Mouse (Mus musculus) forebrain, embryonic 16.5 days (tissue): Measurements from ENCODE around the gene Uimc1. TPM values are rescaled to one million over a fixed set of nuclear protein-coding genes. Genes with fewer than 3 reads are reported as not detected.
"Not testable (repeated sequence)": the region's sequence is repeated elsewhere in the genome, so short reads cannot be mapped to it uniquely, and the experiment has no call there.

Experiments used
- ATAC-seq: fragments of 200-750 bp; cut with Nextera tagmentation; 2 replicates; pipeline ENCODE4 v1.8.0; 2017; ENCODE audit warnings: mild to moderate bottlenecking, moderate library complexity
- H3K27ac ChIP-seq: fragments of 300-500 bp; sonication (generic); 2 replicates; pipeline ENCODE4 v1.5.1; 2014; ENCODE audit warnings: low read length, control low read depth
- H3K27me3 ChIP-seq: fragments of 300-500 bp; sonication (generic); replicated peaks from 2 replicates; pipeline ENCODE4 v1.6.1; 2014; ENCODE audit warnings: low read length; ENCODE audit not compliant: control insufficient read depth, insufficient read depth
- H3K36me3 ChIP-seq: fragments of 300-500 bp; sonication (generic); 2 replicates; pipeline ENCODE4 v1.6.1; 2014; ENCODE audit not compliant: control insufficient read depth, insufficient read depth
- H3K4me1 ChIP-seq: fragments of 300-500 bp; sonication (generic); replicated peaks from 2 replicates; pipeline ENCODE4 v1.6.1; 2014; ENCODE audit warnings: low read length; ENCODE audit not compliant: control insufficient read depth, insufficient read depth
- H3K4me2 ChIP-seq: fragments of 300-500 bp; sonication (generic); 2 replicates; pipeline ENCODE4 v1.6.1; 2014; ENCODE audit warnings: mild to moderate bottlenecking, low read length, control low read depth
- H3K4me3 ChIP-seq: fragments of 300-500 bp; sonication (generic); replicated peaks from 2 replicates; pipeline ENCODE4 v1.5.1; 2014; ENCODE audit warnings: mild to moderate bottlenecking, low read length, control low read depth
- H3K9ac ChIP-seq: fragments of 300-500 bp; sonication (generic); replicated peaks from 2 replicates; pipeline ENCODE4 v1.6.1; 2014; ENCODE audit warnings: low read depth, low read length, control low read depth
- H3K9me3 ChIP-seq: fragments of 300-500 bp; sonication (generic); 2 replicates; pipeline ENCODE4 v1.6.1; 2016; ENCODE audit warnings: low read length; ENCODE audit not compliant: control insufficient read depth
- whole genome bisulfite sequencing: fragments of 180-500 bp; shearing (Covaris S2); extraction: QIAGEN DNeasy Blood & Tissue Kit; methylation state at CpG from one replicate; pipeline ENCODE4 v1.1.7; 2014; 5-methylcytosine and 5-hydroxymethylcytosine counted together
- polyA plus RNA-seq: library from polyadenylated mRNA; unstranded; fragments of >200 nt; fragmentation: Nextera tagmentation; extraction: Ambion mirVana; gene quantifications from 2 replicates; pipeline ENCODE4 v1.2.1, GENCODE M21; 2015

Gene Uimc1
- polyA plus RNA-seq, 1 experiment from 2014 or later = 25.7 TPM

DNA sequence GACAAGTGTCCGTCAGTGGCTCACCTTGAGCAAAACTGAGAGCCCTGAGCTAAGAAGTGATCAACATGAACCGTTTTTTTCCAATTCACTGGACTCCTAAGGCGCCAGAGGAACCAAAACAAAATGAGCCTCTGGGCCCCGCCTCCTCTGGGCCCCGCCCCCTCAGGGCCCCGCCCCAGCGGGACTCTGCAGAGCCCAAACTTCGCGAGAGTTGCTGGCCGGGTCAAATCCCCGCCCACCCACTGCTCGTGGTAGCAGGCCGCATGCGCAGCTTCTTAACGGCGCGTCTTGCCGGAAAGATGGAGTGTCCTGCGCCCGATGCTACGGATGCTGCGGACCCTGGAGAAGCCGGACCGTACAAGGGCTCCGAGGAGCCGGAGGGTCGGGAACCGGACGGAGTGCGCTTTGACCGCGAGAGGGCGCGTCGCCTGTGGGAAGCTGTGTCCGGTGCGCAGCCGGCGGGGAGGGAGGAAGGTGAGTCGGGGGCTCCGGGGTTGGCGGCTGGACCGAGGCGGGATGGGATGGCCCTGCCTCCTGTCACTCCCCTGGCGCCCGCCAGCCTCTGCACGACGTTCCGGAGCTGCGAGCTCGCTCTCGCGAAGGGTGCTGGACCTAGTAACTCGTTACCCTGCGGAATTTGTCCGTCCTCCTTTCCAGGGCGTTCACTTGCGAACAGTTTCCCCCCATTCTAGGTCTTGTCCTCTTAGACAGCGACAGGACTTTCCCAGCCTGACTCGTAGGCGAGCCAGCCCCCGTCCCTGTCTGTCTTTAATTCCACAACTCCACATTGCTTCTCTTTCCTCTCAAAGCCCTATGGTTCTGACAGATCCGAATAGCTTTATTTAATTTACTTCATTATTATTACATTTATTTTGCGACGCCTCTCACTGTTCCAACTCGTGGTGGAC, 5.2 kb upstream of the Uimc1 start, which contains the start of gene Zfp346:
Gene Zfp346 (plus strand): TSS at position 267 of the 908 bp plus-strand sequence.
- Histone ChIP-seq H3K9ac (peak within 1 kb of the TSS; percentile 94), H3K4me2 (peak within 1 kb of the TSS; percentile 84), H3K4me3 (peak within 1 kb of the TSS; percentile 92), H3K4me1 (peaks cover 14% of the 10 kb centered on the region), H3K9me3 (no peaks in the 10 kb centered on the region), H3K27ac (peak within 1 kb of the TSS; percentile 79), H3K27me3 (no peaks in the 10 kb centered on the region), H3K36me3 (peaks cover 2% of the 10 kb centered on the region; the same call in 1 of the 2 replicates)
- peak; percentile 93 for ATAC-seq
- under 1% methylated on average over 66 of the region's 66 CpGs for WGBS

DNA sequence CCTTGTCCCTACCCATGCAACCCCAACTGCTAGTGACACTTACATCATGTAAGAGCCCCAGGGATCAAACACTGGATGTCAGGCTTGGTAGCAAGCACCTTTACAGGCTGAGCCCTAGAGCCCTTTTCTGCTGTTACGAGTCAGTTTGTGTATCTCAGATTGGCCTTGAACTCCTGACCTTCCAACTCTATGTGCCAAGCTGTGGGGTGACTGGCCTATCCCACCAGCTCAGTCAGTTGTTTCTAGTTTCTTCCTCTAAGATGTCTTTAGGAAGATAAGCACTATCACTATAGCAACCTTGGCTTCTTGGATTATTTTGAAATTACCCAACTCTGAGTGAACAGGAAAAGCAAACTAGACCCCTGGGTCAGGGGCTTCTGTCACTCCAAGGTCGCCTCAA, 3.3 kb upstream of the Uimc1 start:
- H3K4me1 ChIP-seq = peaks cover 21% of the 10 kb centered on the region
- no peak overlapping the region for H3K4me2 ChIP-seq
- H3K9ac ChIP-seq = no peak overlapping the region
- no peaks in the 10 kb centered on the region for H3K27me3 ChIP-seq
- 66% methylated on average over 2 of the region's 2 CpGs for WGBS
- no peak for ATAC-seq
- no peak overlapping the region for H3K27ac ChIP-seq
- no peak overlapping the region for H3K4me3 ChIP-seq
- peaks cover 2% of the 10 kb centered on the region; the same call in 1 of the 2 replicates for H3K36me3 ChIP-seq
- H3K9me3 ChIP-seq = no peaks in the 10 kb centered on the region

DNA sequence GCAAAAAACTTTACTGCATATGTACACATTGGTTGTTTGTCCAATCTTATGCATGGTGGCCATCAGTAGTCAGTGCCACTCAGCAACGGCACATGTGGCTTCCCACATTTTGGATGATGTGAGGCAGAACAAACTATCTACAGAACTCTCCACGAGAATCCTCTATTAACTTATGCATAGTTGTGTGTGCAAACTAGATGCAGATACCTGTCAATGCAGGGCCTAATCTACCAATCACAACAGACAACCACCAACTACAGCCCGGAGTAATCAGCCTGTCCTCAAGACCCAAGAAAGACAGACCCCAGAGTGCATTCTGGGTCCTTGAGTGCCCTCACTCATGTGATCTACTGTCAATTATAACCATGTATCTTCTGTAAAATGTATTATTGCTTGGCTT, 2.3 kb upstream of the Uimc1 start:
- Histone ChIP-seq H3K9me3 (no peaks in the 10 kb centered on the region), H3K4me1 (peaks cover 21% of the 10 kb centered on the region), H3K4me3 (no peak overlapping the region), H3K4me2 (no peak overlapping the region), H3K27me3 (no peaks in the 10 kb centered on the region), H3K27ac (no peak overlapping the region), H3K9ac (no peak overlapping the region), H3K36me3 (no peaks in the 10 kb centered on the region)
- ATAC-seq = no peak
- 93% methylated on average over 3 of the region's 3 CpGs for WGBS

DNA sequence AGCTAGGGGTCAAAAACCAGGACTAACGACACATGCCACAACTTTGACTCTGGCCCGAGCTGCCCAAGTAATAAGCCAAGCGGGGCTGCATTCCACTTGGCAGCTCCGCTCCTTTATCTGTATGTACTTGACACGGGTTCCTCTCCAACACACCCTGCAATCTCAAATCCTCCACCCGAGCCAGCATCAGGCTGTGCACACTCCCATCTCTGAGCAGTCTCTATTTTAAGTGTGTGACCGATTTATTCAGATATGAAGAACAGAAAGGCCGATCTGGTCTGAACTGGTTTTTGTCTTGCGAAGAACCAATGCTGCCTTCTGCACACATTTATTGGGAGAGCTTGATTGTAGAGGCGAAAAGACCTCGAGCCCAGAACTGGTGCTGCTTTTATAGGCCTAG, 1.5 kb upstream of the Uimc1 start:
- Histone ChIP-seq H3K9me3 (no peaks in the 10 kb centered on the region), H3K27ac (no peak overlapping the region), H3K27me3 (no peaks in the 10 kb centered on the region), H3K36me3 (no peaks in the 10 kb centered on the region), H3K4me2 (no peak overlapping the region), H3K4me1 (peaks cover 15% of the 10 kb centered on the region), H3K4me3 (no peak overlapping the region), H3K9ac (no peak overlapping the region)
- WGBS = 90% methylated on average over 11 of the region's 11 CpGs
- no peak for ATAC-seq

DNA sequence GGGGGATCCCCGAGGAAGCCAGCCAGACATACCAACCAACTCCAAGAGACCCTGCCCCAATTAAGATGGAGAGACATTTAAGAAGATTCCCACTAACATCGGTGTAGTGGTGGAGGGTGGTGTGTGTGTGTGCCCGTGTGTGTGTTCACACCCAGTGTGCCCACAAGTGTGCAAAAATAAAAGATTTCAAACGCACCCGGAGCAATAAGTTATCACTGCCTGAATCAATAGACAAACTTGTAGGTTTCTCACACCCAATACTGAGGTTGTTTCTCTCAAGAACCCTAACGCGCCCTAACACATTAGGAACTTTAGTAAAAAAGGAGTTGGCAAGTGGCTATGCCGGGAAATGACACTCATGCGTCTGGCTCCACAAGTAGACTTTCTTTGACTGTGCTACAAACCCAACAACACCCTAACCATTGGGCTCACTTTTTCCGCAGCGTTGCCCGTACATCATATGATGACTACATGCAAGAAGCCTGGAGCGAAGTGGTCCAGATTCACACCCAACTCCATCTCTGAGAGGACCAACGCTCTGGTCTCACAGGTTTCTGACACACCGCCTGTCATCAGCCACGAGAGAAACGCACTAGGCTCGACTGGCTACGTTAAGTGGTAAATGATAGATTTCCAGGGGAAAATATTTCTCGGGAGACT, 904 bp downstream of the Uimc1 start:
- Histone ChIP-seq H3K36me3 (no peaks in the 10 kb centered on the region), H3K4me3 (peak overlapping the region; percentile 88), H3K4me2 (peak overlapping the region; percentile 67), H3K27ac (peak overlapping the region; percentile 85), H3K9ac (peak overlapping the region; percentile 90), H3K9me3 (no peaks in the 10 kb centered on the region), H3K4me1 (peaks cover 7% of the 10 kb centered on the region; the same call in 1 of the 2 replicates), H3K27me3 (no peaks in the 10 kb centered on the region)
- 31% methylated on average over 20 of the region's 20 CpGs for WGBS
- no peak for ATAC-seq

DNA sequence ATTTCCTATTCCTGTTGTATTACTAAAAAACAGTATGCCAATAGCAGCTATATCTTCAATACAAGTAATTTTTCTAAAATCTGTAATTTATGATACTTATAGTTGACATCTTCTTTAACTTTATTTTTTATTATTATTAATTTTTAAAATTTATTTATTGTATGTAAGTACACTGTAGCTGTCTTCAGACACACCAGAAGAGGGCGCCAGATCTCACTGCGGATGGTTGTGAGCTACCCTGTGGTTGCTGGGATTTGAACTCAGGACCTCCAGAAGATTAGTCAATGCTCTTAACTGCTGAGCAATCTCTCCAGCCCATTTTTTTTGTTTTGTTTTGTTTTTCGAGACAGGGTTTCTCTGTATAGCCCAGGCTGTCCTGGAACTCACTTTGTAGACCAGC, 2.3 kb downstream of the Uimc1 start:
- ATAC-seq, H3K36me3 ChIP-seq, H3K4me3 ChIP-seq, H3K4me2 ChIP-seq, H3K4me1 ChIP-seq, H3K27me3 ChIP-seq, H3K9me3 ChIP-seq, H3K9ac ChIP-seq, H3K27ac ChIP-seq: not testable (repeated sequence)
- 94% methylated on average over 3 of the region's 3 CpGs for WGBS

DNA sequence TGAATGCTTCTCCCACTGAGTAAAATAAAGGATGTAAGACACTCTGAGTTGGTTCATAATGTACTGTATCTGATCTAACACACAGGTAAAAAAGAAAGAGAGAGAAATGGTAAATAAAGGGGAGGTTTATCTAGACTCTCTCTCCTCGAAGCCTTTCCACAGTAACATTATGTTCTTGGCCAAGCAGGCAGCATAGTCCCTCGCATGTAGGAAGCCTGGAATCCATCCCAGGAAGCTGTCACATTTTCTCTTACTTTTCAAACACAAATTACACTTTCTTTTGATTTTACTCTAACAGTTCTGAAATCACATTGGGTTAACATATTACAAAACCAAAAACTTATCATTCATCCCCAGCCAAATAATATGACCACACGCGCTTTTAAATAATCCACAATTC, 7.5 kb downstream of the Uimc1 start:
- Histone ChIP-seq H3K4me1 (peaks cover 2% of the 10 kb centered on the region), H3K4me3 (no peak overlapping the region), H3K4me2 (no peak overlapping the region), H3K27ac (no peak overlapping the region), H3K9ac (no peak overlapping the region), H3K36me3 (no peaks in the 10 kb centered on the region), H3K27me3 (no peaks in the 10 kb centered on the region), H3K9me3 (no peaks in the 10 kb centered on the region)
- no peak for ATAC-seq
- 73% methylated on average over 4 of the region's 4 CpGs for WGBS

DNA sequence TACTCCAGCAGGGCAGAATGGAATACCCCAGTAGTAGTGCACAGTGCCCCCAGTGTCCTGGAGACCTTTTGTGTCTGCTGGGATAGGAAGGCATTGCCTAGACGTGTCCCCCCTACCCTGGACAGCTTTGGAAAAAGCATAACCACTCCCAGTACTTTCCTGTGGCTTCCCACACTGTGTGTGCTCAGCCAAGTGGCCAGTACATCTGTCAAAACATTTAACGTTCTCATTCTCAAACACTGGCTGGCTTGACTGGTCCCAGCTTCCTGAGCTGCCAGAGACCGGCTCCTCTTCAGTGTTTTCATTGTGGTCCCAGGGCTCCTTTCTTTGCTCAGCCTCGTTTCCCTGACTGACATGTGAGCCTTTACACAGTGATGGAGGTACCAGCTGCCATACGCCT, 24.5 kb downstream of the Uimc1 start:
- WGBS = 21% methylated on average over 5 of the region's 5 CpGs

DNA sequence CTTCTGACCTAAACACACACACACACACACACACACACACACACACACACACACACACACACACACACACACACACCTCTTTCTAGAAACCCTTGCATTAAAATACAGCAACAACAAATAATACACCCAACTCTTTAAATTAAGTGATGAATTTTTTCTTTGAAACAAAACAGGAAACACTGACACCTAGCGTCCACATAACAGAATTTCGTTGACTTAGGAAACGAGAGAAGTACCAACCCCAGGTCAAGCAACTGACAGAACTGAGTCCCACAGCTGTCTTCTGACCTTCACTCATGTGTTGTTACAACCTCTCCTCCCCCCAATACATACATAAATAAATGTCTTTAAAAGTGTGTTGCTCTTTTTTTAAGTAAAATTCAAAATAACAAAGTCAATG, 28.8 kb downstream of the Uimc1 start:
- WGBS = 1% methylated on average over 3 of the region's 3 CpGs
- no peaks in the 10 kb centered on the region for H3K36me3 ChIP-seq
- no peak overlapping the region for H3K9ac ChIP-seq
- no peak overlapping the region for H3K27ac ChIP-seq
- no peaks in the 10 kb centered on the region for H3K4me1 ChIP-seq
- no peaks in the 10 kb centered on the region for H3K27me3 ChIP-seq
- H3K9me3 ChIP-seq = no peaks in the 10 kb centered on the region
- no peak overlapping the region for H3K4me2 ChIP-seq
- no peak for ATAC-seq
- no peak overlapping the region for H3K4me3 ChIP-seq

More for the DNA sequence above, 24.5 kb downstream of the Uimc1 start:
- no peak overlapping the region for H3K27ac ChIP-seq
- H3K4me1 ChIP-seq = no peaks in the 10 kb centered on the region
- H3K4me3 ChIP-seq = no peak overlapping the region
- no peak overlapping the region for H3K9ac ChIP-seq
- H3K4me2 ChIP-seq = no peak overlapping the region
- no peaks in the 10 kb centered on the region for H3K27me3 ChIP-seq
- ATAC-seq = no peak
- H3K9me3 ChIP-seq = no peaks in the 10 kb centered on the region
- H3K36me3 ChIP-seq = no peaks in the 10 kb centered on the region
